Comparison of ENCODE assay signal across 9 mouse cellular contexts in the genomic region with DNA sequence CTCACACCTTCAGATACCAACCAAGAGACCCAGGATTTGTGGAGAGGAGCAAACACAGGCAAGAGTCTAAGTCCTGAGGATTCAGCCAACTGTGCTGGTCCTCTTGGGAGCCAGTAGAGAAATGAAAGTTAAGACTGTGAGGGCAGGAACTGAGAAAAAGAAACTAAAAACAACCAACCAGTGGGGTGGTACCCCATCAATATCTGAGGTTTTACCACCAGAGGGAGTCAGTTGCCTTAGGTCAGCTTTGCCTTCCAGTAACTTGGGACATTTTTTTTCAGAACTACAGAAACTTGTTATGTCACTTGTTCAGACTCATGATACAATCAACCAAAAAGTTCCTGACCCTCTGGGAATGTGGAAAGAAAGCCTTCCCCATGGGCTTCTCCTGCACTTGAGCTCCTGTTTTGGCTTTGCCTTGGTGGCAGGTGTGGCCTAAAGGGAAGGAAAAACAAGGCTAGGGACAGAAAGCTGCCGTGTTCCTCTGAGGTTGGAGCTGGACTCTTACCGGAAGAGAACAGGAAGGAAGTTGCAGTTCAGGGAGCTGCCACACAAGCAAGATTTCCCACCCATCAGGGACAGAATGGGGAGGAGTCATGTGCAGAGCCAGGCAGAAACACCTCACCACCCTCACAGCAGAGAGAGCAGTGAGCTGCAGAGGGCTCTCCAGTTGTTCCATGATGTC. TPM values are rescaled to one million over a fixed set of nuclear protein-coding genes. Genes with fewer than 3 reads are reported as not detected.
A peak's percentile ranks its signal among the peaks of the same experiment; 100 is the strongest.
DNase-seq lines count a peak whose midpoint lies in the region; ATAC-seq and TF ChIP-seq lines count a peak whose summit lies in the region.
"Had no signal": no experiment of that assay in that cellular context is flagged by ENCODE, and none has a peak within 500 bp of the region (broad histone marks: within the 10 kb centered on the region; RNA-seq: fewer than 3 reads in every experiment).

No protein-coding gene starts in this region.

- DNase-seq in limb, embryonic 14.5 days (ENCODE audit: low spot score), result peak; percentile 10
- no peak for DNase-seq in limb, embryonic 10.5 days (ENCODE audit: low spot score)
- DNase-seq in c-Kit-positive CD71-negative TER-119-negative erythroid progenitor cells, embryonic 14.5 days (ENCODE audit: low read depth), result peak; percentile 73
- DNase-seq in lung, postnatal 10 days, result peak; percentile 32
- DNase-seq in thymus, postnatal 36 days, result peak; percentile 49 to 60
- DNase-seq in right cerebral cortex, adult 18-20 months, result no peak
- DNase-seq in ovary, postnatal 36 days (ENCODE audit: low spot score), result no peak

- no peaks in the 10 kb centered on the region for H3K9me3 ChIP-seq in limb, embryonic 14.5 days (ENCODE audit: control insufficient read depth, low read length)
- H3K9me3 ChIP-seq in limb, embryonic 10.5 days (replicated peaks), result no peaks in the 10 kb centered on the region
- no peaks in the 10 kb centered on the region for H3K9me3 ChIP-seq in intestine, embryonic 15.5 days

- no peak for ATAC-seq in limb, embryonic 14.5 days (ENCODE audit: low FRiP score, low read depth)
- peak; percentile 61 for ATAC-seq in intestine, embryonic 15.5 days

- H3K4me2 ChIP-seq in limb, embryonic 14.5 days (replicated peaks; ENCODE audit: low read depth, low read length, severe bottlenecking), result no peak overlapping the region
- no peak overlapping the region for H3K4me2 ChIP-seq in intestine, embryonic 15.5 days (replicated peaks)

- no peak overlapping the region for H3K9ac ChIP-seq in limb, embryonic 14.5 days (ENCODE audit: low read depth, low read length, severe bottlenecking)
- H3K9ac ChIP-seq in intestine, embryonic 15.5 days, result no peak overlapping the region

- H3K27ac ChIP-seq in limb, embryonic 14.5 days (replicated peaks; ENCODE audit: low read depth, low read length), result no peak overlapping the region
- H3K27ac ChIP-seq in limb, embryonic 10.5 days, result no peak overlapping the region
- H3K27ac ChIP-seq in intestine, embryonic 15.5 days, result no peak overlapping the region

- 45% methylated on average over 2 of the region's 2 CpGs for WGBS in limb, embryonic 14.5 days
- WGBS in limb, embryonic 10.5 days, result 68% methylated on average over 2 of the region's 2 CpGs
- 63% methylated on average over 2 of the region's 2 CpGs for WGBS in intestine, embryonic 15.5 days

- no peak for TF ChIP-seq POLR2A in limb, embryonic 14.5 days (IDR thresholded peaks at IDR 0.05; ENCODE audit: borderline replicate concordance, extremely low read depth, insufficient read depth, insufficient read length)

- no peak overlapping the region for H3K4me3 ChIP-seq in limb, embryonic 14.5 days (replicated peaks; ENCODE audit: low read length)
- H3K4me3 ChIP-seq in limb, embryonic 10.5 days, result no peak overlapping the region
- H3K4me3 ChIP-seq in intestine, embryonic 15.5 days (replicated peaks), result no peak overlapping the region
- H3K4me3 ChIP-seq: erythroblast, embryonic 14.5 days had no signal

- no peaks in the 10 kb centered on the region for H3K36me3 ChIP-seq in limb, embryonic 14.5 days (ENCODE audit: control insufficient read depth, insufficient read depth, low read length)
- H3K36me3 ChIP-seq in limb, embryonic 10.5 days, result no peaks in the 10 kb centered on the region
- no peaks in the 10 kb centered on the region for H3K36me3 ChIP-seq in intestine, embryonic 15.5 days

- H3K4me1 ChIP-seq in limb, embryonic 14.5 days (ENCODE audit: control insufficient read depth, insufficient read depth, low read length), result no peaks in the 10 kb centered on the region
- no peaks in the 10 kb centered on the region for H3K4me1 ChIP-seq in limb, embryonic 10.5 days
- H3K4me1 ChIP-seq in intestine, embryonic 15.5 days (replicated peaks), result no peaks in the 10 kb centered on the region

- no peaks in the 10 kb centered on the region for H3K27me3 ChIP-seq in limb, embryonic 14.5 days (ENCODE audit: control insufficient read depth, insufficient read depth, low read length)
- no peaks in the 10 kb centered on the region for H3K27me3 ChIP-seq in limb, embryonic 10.5 days (ENCODE audit: low read depth, poor library complexity, severe bottlenecking)
- no peaks in the 10 kb centered on the region for H3K27me3 ChIP-seq in intestine, embryonic 15.5 days (replicated peaks)

RNA-seq across cellular contexts. Expression of gene Trim30a, which starts 18.9 kb away (rescaled TPM):
- 1.2 and 1.4 TPM in 2 replicates for polyA plus RNA-seq in limb, embryonic 14.5 days (2012; rRNA removed)
- polyA plus RNA-seq in limb, embryonic 14.5 days (2014; fragmentation: Nextera tagmentation; extraction: Ambion mirVana), result 1.3 and 1.9 TPM in 2 replicates
- 0.33 and 0.39 TPM in 2 replicates for polyA plus RNA-seq in limb, embryonic 10.5 days (2016; fragmentation: Nextera tagmentation; extraction: Ambion mirVana)
- 1.5 and 1.8 TPM in 2 replicates for polyA plus RNA-seq in intestine, embryonic 15.5 days (2015; fragmentation: Nextera tagmentation; extraction: Ambion mirVana)
- polyA plus RNA-seq: erythroblast, embryonic 14.5 days had no signal

RNA-seq across cellular contexts. Expression of gene Trim30c, which starts 45.5 kb away (rescaled TPM):
- polyA plus RNA-seq in limb, embryonic 14.5 days (2012; rRNA removed), result 0.24 TPM in 1 of 2 replicates, not detected in the other
- 0.14 and 0.30 TPM in 2 replicates for polyA plus RNA-seq in limb, embryonic 14.5 days (2014; fragmentation: Nextera tagmentation; extraction: Ambion mirVana)
- not detected in 2 replicates for polyA plus RNA-seq in limb, embryonic 10.5 days (2016; fragmentation: Nextera tagmentation; extraction: Ambion mirVana)
- 0.13 and 0.19 TPM in 2 replicates for polyA plus RNA-seq in intestine, embryonic 15.5 days (2015; fragmentation: Nextera tagmentation; extraction: Ambion mirVana)
- polyA plus RNA-seq: erythroblast, embryonic 14.5 days had no signal

Comparison
In these comparisons a context has a peak if more than half of its experiments do, and no peak if none do; other contexts are left out.
1. DNase-seq: peak in limb, embryonic 14.5 days (single experiment), c-Kit-positive CD71-negative TER-119-negative erythroid progenitor cells, embryonic 14.5 days (single experiment), lung, postnatal 10 days (single experiment) and thymus, postnatal 36 days (2 of 2); none in limb, embryonic 10.5 days (single experiment), right cerebral cortex, adult 18-20 months (single experiment) and ovary, postnatal 36 days (single experiment).